8 mouse cellular contexts compared by ENCODE assay signal in the genomic region with DNA sequence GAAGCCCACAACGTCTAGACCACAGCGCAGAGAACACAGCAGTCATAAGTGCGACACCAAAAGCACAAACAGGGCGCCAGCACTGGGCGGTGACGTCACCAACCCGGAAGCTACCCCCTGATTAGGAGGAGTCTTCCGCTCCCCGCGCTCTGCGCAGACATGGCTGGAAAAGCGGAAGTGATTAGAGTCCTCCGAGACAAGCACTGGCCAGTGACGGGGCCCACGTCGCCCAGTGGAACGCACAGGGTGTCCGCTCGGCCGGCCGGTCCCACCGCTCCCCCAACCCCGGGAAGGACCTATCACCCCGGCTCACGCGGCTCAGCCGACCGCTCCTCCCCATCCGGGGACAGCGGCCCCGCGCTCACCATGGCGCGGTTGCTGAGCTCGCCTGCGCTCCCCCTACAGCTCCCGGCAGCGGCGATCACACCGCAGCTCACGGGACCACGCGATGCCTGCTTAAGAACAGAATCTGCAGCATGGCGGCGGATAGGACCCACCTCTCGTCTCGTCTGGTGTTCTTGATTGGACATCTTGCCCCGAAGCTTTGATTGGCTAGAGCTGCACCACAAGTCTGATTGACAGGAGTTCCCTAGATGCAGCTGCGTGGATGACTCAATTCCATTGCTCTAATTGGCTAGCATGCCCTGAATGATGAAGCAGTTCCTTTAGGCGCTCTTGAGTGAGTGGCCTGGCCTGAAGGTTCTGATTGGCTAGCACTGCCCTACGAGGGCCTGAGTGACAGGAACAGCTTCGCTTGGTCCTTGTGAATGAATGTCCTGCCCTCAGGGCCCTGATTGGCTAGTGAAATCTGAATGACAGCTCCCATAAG. TPM values are rescaled to one million over a fixed set of nuclear protein-coding genes. Genes with fewer than 3 reads are reported as not detected.
A peak's percentile ranks its signal among the peaks of the same experiment; 100 is the strongest.
DNase-seq lines count a peak whose midpoint lies in the region; ATAC-seq and TF ChIP-seq lines count a peak whose summit lies in the region.

No protein-coding gene starts in this region.

- peaks cover 21% of the 10 kb centered on the region for H3K4me1 ChIP-seq in forebrain, embryonic 10.5 days
- peaks cover 17% of the 10 kb centered on the region for H3K4me1 ChIP-seq in heart, embryonic 15.5 days (replicated peaks)
- H3K4me1 ChIP-seq in liver, embryonic 14.5 days (replicated peaks; ENCODE audit: control insufficient read depth in 2 of 2, insufficient read depth in 2 of 2, low read length in 1 of 2), result peaks cover 3 to 10% of the 10 kb centered on the region in 2 experiments
- peaks cover 5% of the 10 kb centered on the region; the same call in 1 of the 2 replicates for H3K4me1 ChIP-seq in neural tube, embryonic 11.5 days (ENCODE audit: control insufficient read depth, insufficient read depth, low read length)
- 0 out of 2 replicates have a peak, but pooled peaks cover 2% of the 10 kb centered on the region for H3K4me1 ChIP-seq in stomach, postnatal 0 days (replicated peaks; ENCODE audit: control insufficient read depth, insufficient read depth)

- ATAC-seq in heart, embryonic 15.5 days (replicated peaks; ENCODE audit: insufficient number of reproducible peaks, insufficient read depth, low FRiP score, low read depth), result peak; percentile 99
- ATAC-seq in liver, embryonic 14.5 days (ENCODE audit: insufficient read depth), result peak; percentile 97
- peak; percentile 99 for ATAC-seq in neural tube, embryonic 11.5 days (ENCODE audit: insufficient read depth, low FRiP score, low TSS enrichment)
- ATAC-seq in stomach, postnatal 0 days (ENCODE audit: low FRiP score, low TSS enrichment), result peak; percentile 100

- peak overlapping the region; percentile 68 for H3K4me2 ChIP-seq in heart, embryonic 15.5 days
- H3K4me2 ChIP-seq in liver, embryonic 14.5 days (ENCODE audit: low read depth), result peak overlapping the region; percentile 68
- peak overlapping the region; percentile 48 for H3K4me2 ChIP-seq in neural tube, embryonic 11.5 days (ENCODE audit: low read depth)
- peak overlapping the region; percentile 53 for H3K4me2 ChIP-seq in stomach, postnatal 0 days (replicated peaks; ENCODE audit: low read depth)

- H3K9me3 ChIP-seq in forebrain, embryonic 10.5 days, result no peaks in the 10 kb centered on the region
- H3K9me3 ChIP-seq in heart, embryonic 15.5 days (replicated peaks), result no peaks in the 10 kb centered on the region
- no peaks in the 10 kb centered on the region for H3K9me3 ChIP-seq in liver, embryonic 14.5 days (ENCODE audit: control insufficient read depth, low read length)
- H3K9me3 ChIP-seq in neural tube, embryonic 11.5 days (ENCODE audit: control insufficient read depth, low read length), result no peaks in the 10 kb centered on the region
- H3K9me3 ChIP-seq in stomach, postnatal 0 days (ENCODE audit: control insufficient read depth, low read length), result no peaks in the 10 kb centered on the region

- TF ChIP-seq EP300 in liver, embryonic 14.5 days (IDR thresholded peaks at IDR 0.05; ENCODE audit: low read depth), result no peak
- no peak for TF ChIP-seq EP300 in stomach, postnatal 0 days (optimal IDR thresholded peaks at IDR 0.05)

- no peak for TF ChIP-seq CTCF in liver, embryonic 14.5 days (IDR thresholded peaks at IDR 0.05; ENCODE audit: low read depth)
- 0 out of 2 replicates have a peak, but pooled peaks have one; percentile 23 for TF ChIP-seq CTCF in stomach, postnatal 0 days (IDR thresholded peaks at IDR 0.05; ENCODE audit: low read depth)

- H3K4me3 ChIP-seq in forebrain, embryonic 10.5 days, result peak overlapping the region; percentile 92
- peak overlapping the region; percentile 67 for H3K4me3 ChIP-seq in heart, embryonic 15.5 days
- peak overlapping the region; percentile 83 to 96 for H3K4me3 ChIP-seq in liver, embryonic 14.5 days (ENCODE audit: insufficient read depth in 1 of 2, low read depth in 2 of 2, low read length in 2 of 2)
- peak overlapping the region; percentile 82 for H3K4me3 ChIP-seq in neural tube, embryonic 11.5 days (ENCODE audit: low read depth, low read length)
- H3K4me3 ChIP-seq in stomach, postnatal 0 days (ENCODE audit: low read depth, low read length), result peak overlapping the region; percentile 94

- H3K27me3 ChIP-seq in forebrain, embryonic 10.5 days (ENCODE audit: poor library complexity, severe bottlenecking), result no peaks in the 10 kb centered on the region
- H3K27me3 ChIP-seq in heart, embryonic 15.5 days, result no peaks in the 10 kb centered on the region
- no peaks in the 10 kb centered on the region for H3K27me3 ChIP-seq in liver, embryonic 14.5 days (ENCODE audit: control insufficient read depth, insufficient read depth, low read length)
- H3K27me3 ChIP-seq in neural tube, embryonic 11.5 days (ENCODE audit: control insufficient read depth, insufficient read depth, low read length), result no peaks in the 10 kb centered on the region
- H3K27me3 ChIP-seq in stomach, postnatal 0 days (ENCODE audit: control insufficient read depth, insufficient read depth, low read length), result no peaks in the 10 kb centered on the region

- WGBS in forebrain, embryonic 10.5 days, result under 1% methylated on average over 52 of the region's 52 CpGs
- WGBS in heart, embryonic 15.5 days, result under 1% methylated on average over 52 of the region's 52 CpGs
- WGBS in liver, embryonic 14.5 days (ENCODE audit: insufficient replicate concordance), result under 1% methylated on average over 52 of the region's 52 CpGs
- under 1% methylated on average over 52 of the region's 52 CpGs for WGBS in neural tube, embryonic 11.5 days
- under 1% methylated on average over 51 of the region's 52 CpGs for WGBS in stomach, postnatal 0 days

- peak overlapping the region; percentile 84 for H3K9ac ChIP-seq in heart, embryonic 15.5 days
- peak overlapping the region; percentile 97 for H3K9ac ChIP-seq in liver, embryonic 14.5 days (replicated peaks)
- peak overlapping the region; percentile 96 for H3K9ac ChIP-seq in neural tube, embryonic 11.5 days (ENCODE audit: low read length)
- peak overlapping the region; percentile 99 for H3K9ac ChIP-seq in stomach, postnatal 0 days (ENCODE audit: low read length)

- peak; percentile 91 to 92 for DNase-seq in CD8-positive naive resting alpha-beta T cell, adult 2 months (ENCODE audit: low read depth in 2 of 2, low spot score in 2 of 2)
- DNase-seq in c-Kit-positive CD71-negative TER-119-negative erythroid progenitor cells, embryonic 14.5 days (ENCODE audit: low read depth), result peak; percentile 90
- DNase-seq in forebrain, embryonic 10.5 days (ENCODE audit: extremely low spot score, low spot score), result peak; percentile 92
- DNase-seq in kidney, postnatal 25 days, result peak; percentile 96 to 99
- peak; percentile 99 to 100 (median 99) for DNase-seq in liver, embryonic 14.5 days (ENCODE audit: low read depth in 3 of 3, low spot score in 3 of 3)
- peak; percentile 93 for DNase-seq in neural tube, embryonic 11.5 days (ENCODE audit: low spot score)
- peak; percentile 93 for DNase-seq in stomach, postnatal 0 days (ENCODE audit: low spot score)

- peak overlapping the region; percentile 99 for H3K27ac ChIP-seq in forebrain, embryonic 10.5 days
- peak overlapping the region; percentile 99 for H3K27ac ChIP-seq in heart, embryonic 15.5 days
- peak overlapping the region; percentile 96 for H3K27ac ChIP-seq in liver, embryonic 14.5 days
- H3K27ac ChIP-seq in neural tube, embryonic 11.5 days (ENCODE audit: low read depth, low read length), result peak overlapping the region; percentile 99
- peak overlapping the region; percentile 100 for H3K27ac ChIP-seq in stomach, postnatal 0 days (replicated peaks)

- peaks cover 24% of the 10 kb centered on the region for H3K36me3 ChIP-seq in forebrain, embryonic 10.5 days (replicated peaks)
- H3K36me3 ChIP-seq in heart, embryonic 15.5 days, result no peaks in the 10 kb centered on the region
- H3K36me3 ChIP-seq in liver, embryonic 14.5 days (replicated peaks; ENCODE audit: control insufficient read depth, insufficient read depth, low read depth), result peaks cover 8% of the 10 kb centered on the region
- no peaks in the 10 kb centered on the region for H3K36me3 ChIP-seq in neural tube, embryonic 11.5 days (ENCODE audit: control insufficient read depth, insufficient read depth, low read length)
- no peaks in the 10 kb centered on the region for H3K36me3 ChIP-seq in stomach, postnatal 0 days (ENCODE audit: control insufficient read depth, insufficient read depth, low read length)

RNA-seq across cellular contexts. Expression of a gene that starts 6.1 kb away (rescaled TPM):
- polyA plus RNA-seq in forebrain, embryonic 10.5 days (2016; fragmentation: Nextera tagmentation; extraction: Ambion mirVana), result 31.6 and 33.6 TPM in 2 replicates
- polyA plus RNA-seq in heart, embryonic 15.5 days (2015; fragmentation: Nextera tagmentation; extraction: Ambion mirVana), result 14.6 and 18.9 TPM in 2 replicates
- polyA plus RNA-seq in liver, embryonic 14.5 days (2012; rRNA removed), result 2.7 and 4.9 TPM in 2 replicates
- 10.0 and 12.3 TPM in 2 replicates for polyA plus RNA-seq in liver, embryonic 14.5 days (2014; fragmentation: Nextera tagmentation; extraction: Ambion mirVana)
- polyA plus RNA-seq in neural tube, embryonic 11.5 days (2014; fragmentation: Nextera tagmentation; extraction: Ambion mirVana), result 37.0 and 37.1 TPM in 2 replicates
- 11.1 and 12.3 TPM in 2 replicates for polyA plus RNA-seq in stomach, postnatal 0 days (2015; fragmentation: Nextera tagmentation; extraction: Ambion mirVana)

RNA-seq across cellular contexts. Expression of a gene that starts 33.2 kb away (rescaled TPM):
- 4.6 and 5.8 TPM in 2 replicates for polyA plus RNA-seq in forebrain, embryonic 10.5 days (2016; fragmentation: Nextera tagmentation; extraction: Ambion mirVana)
- 3.1 and 4.6 TPM in 2 replicates for polyA plus RNA-seq in heart, embryonic 15.5 days (2015; fragmentation: Nextera tagmentation; extraction: Ambion mirVana)
- 1.2 and 1.8 TPM in 2 replicates for polyA plus RNA-seq in liver, embryonic 14.5 days (2012; rRNA removed)
- 1.9 and 2.0 TPM in 2 replicates for polyA plus RNA-seq in liver, embryonic 14.5 days (2014; fragmentation: Nextera tagmentation; extraction: Ambion mirVana)
- polyA plus RNA-seq in neural tube, embryonic 11.5 days (2014; fragmentation: Nextera tagmentation; extraction: Ambion mirVana), result 7.6 and 8.8 TPM in 2 replicates
- 2.8 and 3.3 TPM in 2 replicates for polyA plus RNA-seq in stomach, postnatal 0 days (2015; fragmentation: Nextera tagmentation; extraction: Ambion mirVana)

RNA-seq across cellular contexts. Expression of a gene that starts 58.1 kb away (rescaled TPM):
- 0.21 and 0.82 TPM in 2 replicates for polyA plus RNA-seq in forebrain, embryonic 10.5 days (2016; fragmentation: Nextera tagmentation; extraction: Ambion mirVana)
- 0.33 TPM in 1 of 2 replicates, not detected in the other for polyA plus RNA-seq in heart, embryonic 15.5 days (2015; fragmentation: Nextera tagmentation; extraction: Ambion mirVana)
- 0.32 TPM in 1 of 2 replicates, not detected in the other for polyA plus RNA-seq in liver, embryonic 14.5 days (2012; rRNA removed)
- polyA plus RNA-seq in liver, embryonic 14.5 days (2014; fragmentation: Nextera tagmentation; extraction: Ambion mirVana), result 1.0 TPM in 1 of 2 replicates, not detected in the other
- 0.36 TPM in 1 of 2 replicates, not detected in the other for polyA plus RNA-seq in neural tube, embryonic 11.5 days (2014; fragmentation: Nextera tagmentation; extraction: Ambion mirVana)
- polyA plus RNA-seq in stomach, postnatal 0 days (2015; fragmentation: Nextera tagmentation; extraction: Ambion mirVana), result 0.34 and 0.39 TPM in 2 replicates

Comparison
In these comparisons a context has a peak if more than half of its experiments do, and no peak if none do; other contexts are left out.
1. Peak in every context shown above with its lines: DNase-seq, ATAC-seq, H3K4me3 ChIP-seq and H3K27ac ChIP-seq.